Mouse (Mus musculus) kidney, adult 2 months (tissue): ENCODE measurements around the gene Nup35. TPM values are rescaled to one million over a fixed set of nuclear protein-coding genes. Genes with fewer than 3 reads are reported as not detected.

Source experiments
- DNase-seq: peaks from one replicate; pipeline ENCODE4 v3.0.0; 2021
- H3K27ac ChIP-seq: fragments of 200-500 bp; 2 replicates; pipeline ENCODE4 v1.5.1; 2012; ENCODE audit warnings: low read depth, low read length, control low read depth, inconsistent platforms; ENCODE audit not compliant: insufficient read depth
- H3K27me3 ChIP-seq: fragments of 200-500 bp; replicated peaks from 2 replicates; pipeline ENCODE4 v1.6.1; 2012; ENCODE audit warnings: mild to moderate bottlenecking, moderate library complexity, low read length, inconsistent platforms; ENCODE audit not compliant: control insufficient read depth, insufficient read depth
- H3K36me3 ChIP-seq: fragments of 200-500 bp; 2 replicates; pipeline ENCODE4 v1.6.1; 2012; ENCODE audit warnings: mild to moderate bottlenecking, moderate library complexity, low read length, inconsistent platforms; ENCODE audit not compliant: control insufficient read depth, insufficient read depth
- H3K4me1 ChIP-seq: fragments of 200-500 bp; 2 replicates; pipeline ENCODE4 v1.6.1; 2011; ENCODE audit warnings: low read length; ENCODE audit not compliant: control insufficient read depth, insufficient read depth
- H3K4me3 ChIP-seq: fragments of 200-500 bp; 2 replicates; pipeline ENCODE4 v1.5.1; 2011; ENCODE audit warnings: mild to moderate bottlenecking, low read depth, low read length, control low read depth; ENCODE audit not compliant: insufficient read depth
- CTCF ChIP-seq: fragments of 200-500 bp; conservative IDR thresholded peaks from 2 replicates; pipeline ENCODE4 v1.5.1; 2011; ENCODE audit warnings: low read depth, mild to moderate bottlenecking, control low read depth, low read length, moderate library complexity, mixed read lengths; ENCODE audit not compliant: insufficient read depth, insufficient read length
- POLR2A ChIP-seq: fragments of 200-500 bp; IDR thresholded peaks from one replicate; pipeline ENCODE4 v1.6.1; 2011; ENCODE audit warnings: low read depth, low read length, control low read depth
- WGBS: fragments of 180-500 bp; shearing (Covaris S2); methylation state at CpG from one replicate; pipeline ENCODE4 v1.1.7; 2018; 5-methylcytosine and 5-hydroxymethylcytosine counted together
- polyA plus RNA-seq: library from polyadenylated mRNA; depleted of rRNA; stranded (reverse); fragments of >200 nt; gene quantifications from 2 replicates; pipeline ENCODE4 v1.2.3, GENCODE M21; 2012; rRNA removed

Gene Nup35
- polyA plus RNA-seq, 1 experiment, result 22.0 TPM

DNA sequence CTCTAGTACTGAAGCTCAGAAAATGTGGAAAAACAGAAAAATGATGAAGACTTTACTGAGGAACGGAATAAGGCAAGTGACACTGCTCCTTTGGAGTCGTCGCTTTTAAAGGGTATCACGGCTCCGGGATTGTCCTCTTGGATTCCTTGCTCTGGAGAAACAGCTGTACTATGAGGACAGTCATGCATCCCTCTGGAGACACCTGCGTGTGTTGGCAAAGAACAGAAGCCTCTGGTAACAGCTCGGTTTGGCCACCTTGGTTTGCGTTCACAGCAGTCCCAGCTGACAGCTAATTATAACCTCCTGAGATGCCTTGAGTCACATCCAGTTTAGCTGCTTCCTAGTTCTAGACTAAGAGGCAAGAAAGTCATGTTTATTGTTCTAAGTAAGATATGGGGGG lies 61.8 kb downstream of the Nup35 start:
- Histone ChIP-seq H3K4me3 (no peak overlapping the region), H3K27me3 (no peaks in the 10 kb centered on the region), H3K27ac (no peak overlapping the region), H3K36me3 (no peaks in the 10 kb centered on the region), H3K4me1 (no peaks in the 10 kb centered on the region)
- no peak for TF ChIP-seq POLR2A
- no peak for TF ChIP-seq CTCF
- no peak for DNase-seq
- 91% methylated on average over 8 of the region's 8 CpGs for WGBS

DNA sequence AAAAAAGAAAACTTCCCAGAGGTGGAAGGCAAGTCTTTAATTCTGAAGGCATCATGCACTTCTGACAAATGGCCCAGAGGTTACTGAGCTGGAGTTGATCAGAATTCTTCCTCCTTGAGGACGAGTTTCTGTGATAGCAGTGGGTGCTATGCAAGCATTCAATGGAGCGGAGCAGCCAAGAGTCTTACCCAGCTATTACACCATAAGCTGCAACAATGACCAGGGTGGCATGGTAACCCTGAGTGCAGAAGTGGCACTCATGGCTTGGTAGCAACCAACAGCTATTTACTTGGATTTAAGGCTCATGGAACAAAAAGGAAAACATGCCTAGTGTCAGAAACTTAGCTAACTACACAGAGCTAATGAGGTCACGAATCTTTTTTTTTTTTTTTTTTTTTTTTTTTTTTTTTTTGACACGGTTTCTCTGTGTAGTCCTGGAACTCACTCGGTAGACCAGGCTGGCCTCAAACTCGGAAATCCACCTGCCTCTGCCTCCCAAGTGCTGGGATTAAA lies 66.7 kb downstream of the Nup35 start:
- Histone ChIP-seq H3K27me3 (no peaks in the 10 kb centered on the region), H3K36me3 (no peaks in the 10 kb centered on the region), H3K4me3 (no peak overlapping the region), H3K4me1 (no peaks in the 10 kb centered on the region), H3K27ac (no peak overlapping the region)
- no peak for TF ChIP-seq CTCF
- no peak for TF ChIP-seq POLR2A
- DNase-seq, result no peak
- 82% methylated on average over 6 of the region's 6 CpGs for WGBS

DNA sequence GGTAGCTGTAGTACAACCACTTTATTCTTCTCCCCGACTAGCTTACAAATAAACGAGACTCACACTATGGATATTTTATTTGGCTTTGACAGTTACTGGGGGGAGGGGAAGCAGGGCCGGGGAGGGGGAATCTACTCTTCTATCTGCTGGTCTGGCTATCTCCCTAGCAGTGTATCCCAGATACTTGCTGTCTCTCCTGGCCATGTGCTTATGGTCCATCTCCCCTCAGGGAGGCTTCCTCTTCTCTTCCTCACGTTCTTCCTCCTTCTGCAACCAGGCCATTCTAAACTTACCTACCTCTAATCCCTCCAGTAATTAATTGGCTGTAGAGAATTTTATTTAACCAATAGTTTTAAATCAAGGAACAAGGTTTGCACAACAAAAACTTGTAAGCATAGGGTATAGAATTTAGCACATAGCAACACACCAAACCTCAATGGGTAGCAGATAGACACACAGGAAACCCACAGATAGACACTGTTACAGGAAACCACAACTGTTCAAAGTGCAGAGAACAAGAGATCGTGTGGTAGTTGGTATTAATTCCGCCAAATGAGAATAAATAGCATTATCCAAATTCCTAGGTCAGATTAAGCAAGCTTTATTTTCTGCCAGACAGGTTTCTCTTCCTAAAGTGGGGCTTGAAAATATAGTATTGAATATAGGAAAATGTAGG lies 67.5 kb downstream of the Nup35 start:
- TF ChIP-seq POLR2A, result no peak
- no peak for TF ChIP-seq CTCF
- no peak overlapping the region for H3K4me3 ChIP-seq
- no peak for DNase-seq
- H3K4me1 ChIP-seq, result no peaks in the 10 kb centered on the region
- no peak overlapping the region for H3K27ac ChIP-seq
- 79% methylated on average over 6 of the region's 6 CpGs for WGBS
- H3K36me3 ChIP-seq, result no peaks in the 10 kb centered on the region
- no peaks in the 10 kb centered on the region for H3K27me3 ChIP-seq

DNA sequence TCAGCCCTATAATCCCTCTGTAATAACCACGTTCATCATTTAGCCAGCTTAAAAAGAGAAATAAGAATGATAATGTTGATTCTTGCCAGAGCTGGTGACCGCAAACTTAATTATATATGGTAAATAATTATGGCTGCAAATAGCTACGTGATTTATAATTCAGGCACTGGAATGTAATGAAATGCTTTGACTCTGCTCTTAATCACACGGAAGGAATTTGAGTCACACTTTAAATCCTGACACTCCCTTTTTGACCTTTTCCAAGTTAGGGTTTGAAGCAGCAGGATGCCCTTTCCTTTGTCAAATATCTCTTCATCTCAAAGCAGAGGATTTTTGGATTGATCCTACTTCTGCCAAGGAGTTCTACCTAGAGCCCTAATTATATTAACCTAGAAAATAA lies 71.2 kb downstream of the Nup35 start:
- TF ChIP-seq POLR2A (no peak), CTCF (no peak)
- no peaks in the 10 kb centered on the region for H3K36me3 ChIP-seq
- 41% methylated on average over 4 of the region's 4 CpGs for WGBS
- no peak overlapping the region for H3K4me3 ChIP-seq
- H3K4me1 ChIP-seq, result no peaks in the 10 kb centered on the region
- H3K27ac ChIP-seq, result no peak overlapping the region
- no peaks in the 10 kb centered on the region for H3K27me3 ChIP-seq
- DNase-seq, result no peak

DNA sequence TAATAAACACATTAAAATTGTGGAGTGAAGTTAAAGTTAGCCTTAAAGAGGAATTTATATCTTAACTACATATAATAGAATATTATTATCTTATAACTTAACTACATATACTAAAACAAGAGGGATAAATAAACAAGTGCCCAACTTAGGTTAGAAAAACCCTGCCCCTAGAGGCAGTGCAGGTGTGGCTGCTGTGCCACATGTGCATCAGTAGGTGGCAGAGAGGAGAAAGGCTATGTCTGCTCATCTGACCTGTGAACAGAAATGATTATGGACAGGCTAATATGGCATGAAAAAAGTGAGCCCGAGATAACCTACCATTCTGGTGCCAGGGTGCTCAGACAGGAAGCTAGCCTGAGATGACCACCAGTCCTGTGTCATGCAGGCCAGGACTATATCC lies 90.4 kb downstream of the Nup35 start:
- no peaks in the 10 kb centered on the region for H3K36me3 ChIP-seq
- no peak overlapping the region for H3K4me3 ChIP-seq
- H3K27ac ChIP-seq, result no peak overlapping the region

More for the DNA sequence above, 90.4 kb downstream of the Nup35 start:
- TF ChIP-seq POLR2A, result no peak
- no peak; the same call in 1 of the 2 replicates for TF ChIP-seq CTCF
- no peaks in the 10 kb centered on the region for H3K4me1 ChIP-seq
- WGBS, result 82% methylated on average over 1 of the region's 1 CpGs
- H3K27me3 ChIP-seq, result no peaks in the 10 kb centered on the region
- no peak for DNase-seq

Other genes starting within 250 kb of the Nup35 start
- 6.8 and 8.3 TPM in 2 replicates for gene Frzb, start 169.6 kb upstream of the Nup35 start, polyA plus RNA-seq
- 39.7 and 45.9 TPM in 2 replicates for gene Nckap1, start 35.9 kb upstream of the Nup35 start, polyA plus RNA-seq
- gene Dusp19, start 191 bp upstream of the Nup35 start, polyA plus RNA-seq, result 6.0 and 7.8 TPM in 2 replicates